Mouse (Mus musculus) cerebellum, adult 2 months (tissue): Measurements from ENCODE around the gene Rnf151. TPM values are rescaled to one million over a fixed set of nuclear protein-coding genes. Genes with fewer than 3 reads are reported as not detected.
A peak's percentile ranks its signal among the peaks of the same experiment; 100 is the strongest.

Source experiments
- DNase-seq, 2 experiments: peaks; one replicate each; pipeline ENCODE4 v3.0.0; 2021
- H3K27ac ChIP-seq: fragments of 200-500 bp; 2 replicates; pipeline ENCODE4 v1.5.1; 2012; ENCODE audit warnings: low read length, control low read depth, inconsistent platforms; ENCODE audit not compliant: insufficient read depth
- H3K27me3 ChIP-seq: fragments of 200-500 bp; 2 replicates; pipeline ENCODE4 v1.6.1; 2012; ENCODE audit warnings: inconsistent platforms, mild to moderate bottlenecking, low read length, moderate library complexity; ENCODE audit not compliant: control insufficient read depth, insufficient read depth
- H3K4me1 ChIP-seq: fragments of 200-500 bp; 2 replicates; pipeline ENCODE4 v1.6.1; 2011; ENCODE audit warnings: low read length; ENCODE audit not compliant: control insufficient read depth, insufficient read depth
- H3K4me3 ChIP-seq: fragments of 200-500 bp; replicated peaks from 2 replicates; pipeline ENCODE3; 2011; ENCODE audit warnings: mild to moderate bottlenecking, low read depth, low read length, control low read depth; ENCODE audit not compliant: insufficient read depth
- CTCF ChIP-seq: fragments of 200-500 bp; IDR thresholded peaks from 2 replicates; pipeline ENCODE4 v1.5.1; 2011; ENCODE audit warnings: low read depth, mild to moderate bottlenecking, control low read depth, low read length, moderate library complexity, borderline replicate concordance; ENCODE audit not compliant: insufficient read depth
- POLR2A ChIP-seq: fragments of 200-500 bp; IDR thresholded peaks from 2 replicates; pipeline ENCODE4 v1.6.1; 2011; ENCODE audit warnings: low read length, control low read depth, borderline replicate concordance; ENCODE audit not compliant: insufficient read depth
- WGBS: fragments of 180-500 bp; shearing (Covaris S2); methylation state at CpG from one replicate; pipeline ENCODE4 v1.1.7; 2018; 5-methylcytosine and 5-hydroxymethylcytosine counted together
- polyA plus RNA-seq: library from polyadenylated mRNA; depleted of rRNA; stranded (reverse); fragments of >200 nt; gene quantifications from 2 replicates; pipeline ENCODE4 v1.2.3, GENCODE M21; 2012

Gene Rnf151
- polyA plus RNA-seq, 1 experiment: 0.18 TPM

DNA sequence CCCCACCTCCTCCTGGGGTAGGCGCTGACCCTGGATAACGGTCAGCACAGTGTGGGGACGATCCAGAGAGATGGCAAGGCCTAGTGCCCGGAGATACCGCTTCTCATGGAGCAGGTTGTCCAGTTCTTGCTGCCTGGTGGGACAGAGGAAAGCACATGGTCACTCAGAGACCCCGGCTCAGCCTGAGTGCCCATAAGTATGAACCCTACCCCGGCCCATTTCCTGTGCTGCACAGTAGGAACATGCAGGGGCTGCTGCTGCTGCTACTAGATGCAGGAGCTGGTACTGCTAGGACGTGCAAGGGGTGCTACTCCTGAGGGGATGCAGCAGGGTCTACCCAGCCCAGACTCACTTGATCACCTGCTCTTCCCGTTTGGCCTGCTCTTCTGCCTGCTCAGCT, 16.6 kb downstream of the Rnf151 start:
- H3K27ac ChIP-seq: no peak overlapping the region
- no peak for DNase-seq
- no peak overlapping the region for H3K4me3 ChIP-seq
- TF ChIP-seq CTCF: no peak
- TF ChIP-seq POLR2A: no peak
- H3K4me1 ChIP-seq: no peaks in the 10 kb centered on the region
- no peaks in the 10 kb centered on the region for H3K27me3 ChIP-seq
- WGBS: 89% methylated on average over 9 of the region's 9 CpGs

- WGBS: 74% methylated on average over 2 of the region's 2 CpGs
- Histone ChIP-seq H3K27me3 (no peaks in the 10 kb centered on the region), H3K4me3 (no peak overlapping the region), H3K27ac (no peak overlapping the region), H3K4me1 (no peaks in the 10 kb centered on the region)
- DNase-seq: no peak
- no peak for TF ChIP-seq CTCF
- no peak for TF ChIP-seq POLR2A
These were observed 18.4 kb downstream of the Rnf151 start for GRCm38 (mm10) chr17:24699473-24699872.

- DNase-seq: no peak
- Histone ChIP-seq H3K27me3 (no peaks in the 10 kb centered on the region), H3K27ac (no peak overlapping the region), H3K4me3 (no peak overlapping the region), H3K4me1 (no peaks in the 10 kb centered on the region)
- 64% methylated on average over 9 of the region's 9 CpGs for WGBS
- TF ChIP-seq POLR2A (no peak), CTCF (no peak)
These were observed 19.1 kb downstream of the Rnf151 start for GRCm38 (mm10) chr17:24698715-24699114.

DNA sequence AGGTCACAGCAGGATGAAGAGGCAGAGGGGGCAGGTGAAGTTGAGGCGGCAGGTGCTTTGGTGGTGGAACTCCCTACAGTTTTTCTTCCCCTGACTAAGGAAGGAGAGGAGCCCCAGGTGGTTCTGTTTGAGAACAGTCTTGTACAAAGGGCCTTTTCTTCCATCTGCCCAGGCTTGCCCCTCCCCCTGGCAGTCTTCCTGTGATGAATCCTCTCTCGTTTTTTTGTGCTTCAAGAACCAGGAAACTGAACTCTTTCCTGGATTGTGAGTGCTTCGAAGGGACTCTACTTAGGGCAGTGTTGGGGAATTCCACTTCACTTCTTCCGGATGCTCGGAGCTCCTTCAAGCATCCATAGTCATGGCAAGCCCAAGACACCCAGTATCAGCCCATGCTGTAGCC, 19.9 kb downstream of the Rnf151 start:
- no peaks in the 10 kb centered on the region for H3K4me1 ChIP-seq

DNA sequence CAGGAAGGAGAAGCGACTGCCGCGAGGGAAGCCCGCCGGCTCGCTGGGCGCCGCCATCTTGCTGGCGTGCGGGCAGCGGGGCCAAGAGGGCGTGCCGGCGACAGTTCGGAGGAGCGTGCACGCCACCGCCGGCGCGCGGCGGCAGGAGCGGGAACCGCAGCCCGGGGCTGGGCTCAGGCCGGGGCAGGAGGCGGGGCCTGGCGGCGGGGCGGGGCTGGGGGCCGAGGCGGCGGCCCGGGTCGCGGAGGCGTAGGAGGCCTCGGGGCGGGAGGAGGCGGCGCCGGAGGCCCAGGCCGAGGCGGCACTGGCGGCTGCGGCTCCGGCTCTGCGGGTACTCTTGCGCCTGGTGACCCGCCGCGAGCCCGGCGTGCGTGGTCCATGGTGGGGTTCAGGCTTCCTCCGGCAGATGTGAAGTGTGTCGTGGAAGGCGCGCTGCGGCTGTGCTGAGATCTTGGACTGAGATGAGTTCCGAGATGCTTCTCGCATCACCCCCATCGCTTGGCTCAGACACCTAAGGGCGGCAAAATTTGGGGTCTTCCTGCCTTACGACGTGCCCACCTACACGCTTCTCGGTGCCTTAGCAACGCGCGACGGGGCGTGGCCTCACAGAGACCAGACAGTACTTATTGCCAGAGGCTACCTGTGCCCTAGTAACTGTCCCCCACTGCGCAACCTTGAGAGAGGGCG, 21.7 kb downstream of the Rnf151 start, which contains the start of the genes Gfer and Noxo1:
Gfer (minus strand) TSS at position 146 of the 687 bp plus-strand sequence.
Noxo1 (plus strand) TSS at position 224 of the 687 bp plus-strand sequence.
- Histone ChIP-seq H3K4me1 (no peaks in the 10 kb centered on the region), H3K27ac (peak within 1 kb of the TSS; percentile 64), H3K27me3 (no peaks in the 10 kb centered on the region), H3K4me3 (peak within 1 kb of the TSS; percentile 67)
- DNase-seq: peak; percentile 87 to 90
- WGBS: under 1% methylated on average over 71 of the region's 76 CpGs
- no peak; the same call in 1 of the 2 replicates for TF ChIP-seq POLR2A
- 0 out of 2 replicates have a peak, but pooled peaks have one; percentile 11 for TF ChIP-seq CTCF

More for the DNA sequence above, 19.9 kb downstream of the Rnf151 start:
- H3K4me3 ChIP-seq: no peak overlapping the region
- H3K27me3 ChIP-seq: no peaks in the 10 kb centered on the region
- no peak for TF ChIP-seq POLR2A
- no peak for TF ChIP-seq CTCF
- no peak for DNase-seq
- 23% methylated on average over 5 of the region's 5 CpGs for WGBS
- H3K27ac ChIP-seq: no peak overlapping the region

DNA sequence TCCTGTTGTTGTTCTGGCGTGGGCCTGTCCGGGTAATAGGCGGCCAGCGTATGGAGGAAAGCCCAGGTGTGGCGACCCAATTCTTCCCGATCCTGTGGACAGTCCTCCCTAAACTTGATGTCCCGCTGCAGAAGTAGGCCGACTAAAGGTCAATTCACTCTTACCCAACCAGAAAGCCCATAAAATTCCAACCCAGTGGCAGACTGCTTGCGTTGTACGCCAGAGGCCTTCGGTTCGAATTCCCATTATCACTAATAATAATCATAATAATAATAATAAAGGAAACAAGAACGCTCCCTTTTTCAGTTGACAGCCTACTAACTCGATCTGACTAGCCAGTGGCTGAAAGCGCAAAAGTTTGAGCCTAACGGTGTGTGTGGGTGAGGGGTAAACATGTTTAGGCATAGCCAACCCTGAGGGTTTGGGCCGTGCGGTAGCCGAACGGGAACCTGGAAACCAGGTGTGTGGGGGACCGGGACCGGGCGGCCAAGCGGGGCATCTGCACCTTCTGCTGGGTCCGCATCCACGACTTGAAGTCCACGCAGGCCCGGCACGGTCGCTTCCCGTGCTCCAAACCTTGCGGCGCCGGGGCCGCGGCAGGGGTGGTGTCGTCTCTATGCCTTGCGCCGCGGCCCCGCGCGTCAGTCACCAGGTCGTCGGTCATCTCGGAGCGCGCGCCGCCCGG, 22.4 kb downstream of the Rnf151 start:
- no peak for DNase-seq
- peak overlapping the region; percentile 67 for H3K4me3 ChIP-seq
- 6% methylated on average over 51 of the region's 51 CpGs for WGBS

GRCm38 (mm10) chr17:24692385-24692784, 25.5 kb downstream of the Rnf151 start:
- no peak for DNase-seq
- TF ChIP-seq POLR2A (no peak), CTCF (no peak)
- WGBS: 86% methylated on average over 5 of the region's 5 CpGs
- H3K4me1 ChIP-seq: peaks cover 13% of the 10 kb centered on the region
- no peak overlapping the region for H3K27ac ChIP-seq
- no peak overlapping the region for H3K4me3 ChIP-seq
- H3K27me3 ChIP-seq: no peaks in the 10 kb centered on the region

More for the DNA sequence above, 22.4 kb downstream of the Rnf151 start:
- Histone ChIP-seq H3K4me1 (no peaks in the 10 kb centered on the region), H3K27me3 (no peaks in the 10 kb centered on the region), H3K27ac (peak overlapping the region; percentile 45; the same call in 1 of the 2 replicates)
- no peak for TF ChIP-seq CTCF
- TF ChIP-seq POLR2A: no peak
